ENCODE assay signal across 8 mouse cellular contexts in genomic region chr11:85310407-85310712, GRCm38 (mm10). TPM values are rescaled to one million over a fixed set of nuclear protein-coding genes. Genes with fewer than 3 reads are reported as not detected.
A peak's percentile ranks its signal among the peaks of the same experiment; 100 is the strongest.
DNase-seq lines count a peak whose midpoint lies in the region; ATAC-seq lines count a peak whose summit lies in the region.

No protein-coding gene starts in this region.

- peak overlapping the region; percentile 73 for H3K9ac ChIP-seq in kidney, embryonic 16.5 days (replicated peaks; ENCODE audit: low read length)
- H3K9ac ChIP-seq in hindbrain, embryonic 15.5 days, result peak overlapping the region; percentile 52
- H3K9ac ChIP-seq in midbrain, embryonic 15.5 days, result peak overlapping the region; percentile 49; the same call in 1 of the 2 replicates

- no peaks in the 10 kb centered on the region for H3K27me3 ChIP-seq in kidney, embryonic 16.5 days (ENCODE audit: insufficient read depth, low read length)
- H3K27me3 ChIP-seq in hindbrain, embryonic 15.5 days, result no peaks in the 10 kb centered on the region
- no peaks in the 10 kb centered on the region for H3K27me3 ChIP-seq in midbrain, embryonic 15.5 days (replicated peaks)

- H3K36me3 ChIP-seq in kidney, embryonic 16.5 days (ENCODE audit: insufficient read depth, low read length), result peaks cover 4% of the 10 kb centered on the region; the same call in 1 of the 2 replicates
- peaks cover 4% of the 10 kb centered on the region; the same call in 1 of the 2 replicates for H3K36me3 ChIP-seq in hindbrain, embryonic 15.5 days
- H3K36me3 ChIP-seq in midbrain, embryonic 15.5 days (replicated peaks), result no peaks in the 10 kb centered on the region

- H3K4me2 ChIP-seq in kidney, embryonic 16.5 days (replicated peaks; ENCODE audit: low read depth, low read length), result peak overlapping the region; percentile 76
- H3K4me2 ChIP-seq in hindbrain, embryonic 15.5 days, result peak overlapping the region; percentile 97
- H3K4me2 ChIP-seq in midbrain, embryonic 15.5 days, result peak overlapping the region; percentile 98

- no peak for DNase-seq in kidney, postnatal 25 days
- DNase-seq in c-Kit-positive CD71-positive TER-119-negative erythroid progenitor cells, embryonic 14.5 days (ENCODE audit: low read depth), result peak; percentile 52
- DNase-seq in adrenal gland, adult 8-10 months, result no peak
- DNase-seq in adrenal gland, postnatal 14 days, result no peak
- DNase-seq in cerebellum, adult 8-10 months, result no peak

- no peak for ATAC-seq in kidney, embryonic 16.5 days (ENCODE audit: low FRiP score, low TSS enrichment)
- ATAC-seq in hindbrain, embryonic 15.5 days (ENCODE audit: low FRiP score, low read depth), result no peak
- no peak for ATAC-seq in midbrain, embryonic 15.5 days (replicated peaks)

- peak overlapping the region; percentile 94 for H3K27ac ChIP-seq in kidney, embryonic 16.5 days (ENCODE audit: low read length)
- peak overlapping the region; percentile 79 for H3K27ac ChIP-seq in hindbrain, embryonic 15.5 days (replicated peaks)
- peak overlapping the region; percentile 64 for H3K27ac ChIP-seq in midbrain, embryonic 15.5 days

- peak overlapping the region; percentile 96 for H3K4me3 ChIP-seq in kidney, embryonic 16.5 days (ENCODE audit: low read length)
- H3K4me3 ChIP-seq in hindbrain, embryonic 15.5 days, result peak overlapping the region; percentile 87
- H3K4me3 ChIP-seq in midbrain, embryonic 15.5 days, result peak overlapping the region; percentile 69

- H3K4me1 ChIP-seq in kidney, embryonic 16.5 days (ENCODE audit: insufficient read depth, low read length), result peaks cover 22% of the 10 kb centered on the region
- peaks cover 30% of the 10 kb centered on the region for H3K4me1 ChIP-seq in hindbrain, embryonic 15.5 days (replicated peaks)
- peaks cover 31% of the 10 kb centered on the region for H3K4me1 ChIP-seq in midbrain, embryonic 15.5 days

- WGBS in kidney, embryonic 16.5 days, result under 1% methylated on average over 15 of the region's 15 CpGs
- 1% methylated on average over 15 of the region's 15 CpGs for WGBS in hindbrain, embryonic 15.5 days
- WGBS in midbrain, embryonic 15.5 days, result under 1% methylated on average over 15 of the region's 15 CpGs

- no peaks in the 10 kb centered on the region for H3K9me3 ChIP-seq in kidney, embryonic 16.5 days (ENCODE audit: low read length)
- H3K9me3 ChIP-seq in hindbrain, embryonic 15.5 days, result no peaks in the 10 kb centered on the region
- no peaks in the 10 kb centered on the region for H3K9me3 ChIP-seq in midbrain, embryonic 15.5 days

RNA-seq across cellular contexts. Expression of gene Ppm1d, which starts 0.7 kb away (rescaled TPM):
- polyA plus RNA-seq in kidney, embryonic 16.5 days (2015; fragmentation: Nextera tagmentation; extraction: Ambion mirVana), result 14.5 and 17.8 TPM in 2 replicates
- 16.8 and 17.2 TPM in 2 replicates for polyA plus RNA-seq in hindbrain, embryonic 15.5 days (2015; fragmentation: Nextera tagmentation; extraction: Ambion mirVana)
- polyA plus RNA-seq in midbrain, embryonic 15.5 days (2015; fragmentation: Nextera tagmentation; extraction: Ambion mirVana), result 16.9 and 18.1 TPM in 2 replicates
- total RNA-seq in adrenal gland, adult 8-10 months (2022), result 10 to 100 TPM; 14.6 to 20.0 (median 16.4) TPM
- 16.6 and 19.5 TPM in 2 replicates for total RNA-seq in adrenal gland, postnatal 14 days (2021)

RNA-seq across cellular contexts. Expression of gene Bcas3, which starts 42.6 kb away (rescaled TPM):
- 34.7 and 35.0 TPM in 2 replicates for polyA plus RNA-seq in kidney, embryonic 16.5 days (2015; fragmentation: Nextera tagmentation; extraction: Ambion mirVana)
- 31.3 and 31.9 TPM in 2 replicates for polyA plus RNA-seq in hindbrain, embryonic 15.5 days (2015; fragmentation: Nextera tagmentation; extraction: Ambion mirVana)
- polyA plus RNA-seq in midbrain, embryonic 15.5 days (2015; fragmentation: Nextera tagmentation; extraction: Ambion mirVana), result 30.8 and 33.1 TPM in 2 replicates
- 10 to 100 TPM; 47.5 to 76.4 (median 53.4) TPM for total RNA-seq in adrenal gland, adult 8-10 months (2022)
- 39.2 and 40.5 TPM in 2 replicates for total RNA-seq in adrenal gland, postnatal 14 days (2021)
